Mouse (Mus musculus) midbrain, embryonic 11.5 days (tissue): ENCODE measurements at regions not wholly inside any gene's neighbourhood (a gene's known extent, or its start where the extent isn't known, plus 50 kb on each side); places are given as distances from the start of the nearest gene placed in this dataset.

Experiments
- ATAC-seq: fragments of 200-750 bp; cut with Nextera tagmentation; 2 replicates; pipeline ENCODE4 v1.8.0; 2017; ENCODE audit warnings: moderate TSS enrichment, moderate library complexity; ENCODE audit not compliant: low FRiP score
- DNase-seq: peaks from one replicate; pipeline ENCODE4 v3.0.0; 2015; ENCODE audit warnings: low spot score; ENCODE audit errors: missing footprints
- H3K27ac ChIP-seq: fragments of 300-500 bp; sonication (generic); 2 replicates; pipeline ENCODE4 v1.5.1; 2014; ENCODE audit warnings: low read depth, low read length
- H3K27me3 ChIP-seq: fragments of 300-500 bp; sonication (generic); 2 replicates; pipeline ENCODE4 v1.6.1; 2014; ENCODE audit warnings: mild to moderate bottlenecking, low read length, moderate library complexity, mixed read lengths; ENCODE audit not compliant: control insufficient read depth, insufficient read depth
- H3K36me3 ChIP-seq: fragments of 300-500 bp; sonication (generic); 2 replicates; pipeline ENCODE4 v1.6.1; 2014; ENCODE audit warnings: mild to moderate bottlenecking, low read length, moderate library complexity, mixed read lengths; ENCODE audit not compliant: control insufficient read depth, insufficient read depth
- H3K4me1 ChIP-seq: fragments of 300-500 bp; sonication (generic); 2 replicates; pipeline ENCODE4 v1.6.1; 2014; ENCODE audit warnings: low read length; ENCODE audit not compliant: control insufficient read depth, insufficient read depth
- H3K4me2 ChIP-seq: fragments of 300-500 bp; sonication (generic); 2 replicates; pipeline ENCODE4 v1.6.1; 2014; ENCODE audit warnings: mild to moderate bottlenecking, moderate library complexity
- H3K4me3 ChIP-seq: fragments of 300-500 bp; sonication (generic); 2 replicates; pipeline ENCODE4 v1.5.1; 2014; ENCODE audit warnings: low read depth, low read length
- H3K9ac ChIP-seq: fragments of 300-500 bp; sonication (generic); 2 replicates; pipeline ENCODE4 v1.6.1; 2014; ENCODE audit warnings: low read length
- H3K9me3 ChIP-seq: fragments of 300-500 bp; sonication (generic); 2 replicates; pipeline ENCODE4 v1.6.1; 2016; ENCODE audit warnings: low read length; ENCODE audit not compliant: control insufficient read depth
- WGBS: fragments of 180-500 bp; shearing (Covaris S2); extraction: QIAGEN DNeasy Blood & Tissue Kit; methylation state at CpG from one replicate; pipeline ENCODE4 v1.1.7; 2014; 5-methylcytosine and 5-hydroxymethylcytosine counted together

- Histone ChIP-seq H3K27ac (no peak overlapping the region), H3K4me2 (no peak overlapping the region), H3K4me3 (no peak overlapping the region), H3K36me3 (no peaks in the 10 kb centered on the region), H3K9ac (no peak overlapping the region), H3K4me1 (no peaks in the 10 kb centered on the region), H3K27me3 (no peaks in the 10 kb centered on the region), H3K9me3 (no peaks in the 10 kb centered on the region)
- ATAC-seq (no peak), DNase-seq (no peak)
- 53% methylated on average over 5 of the region's 5 CpGs for whole genome bisulfite sequencing
Measured at GRCm38 (mm10) chr3:129442756-129443155, 89.4 kb upstream of the Elovl6 start.

GRCm38 (mm10) chr3:129444221-129444620 is 87.9 kb upstream of the Elovl6 start:
- Histone ChIP-seq H3K27me3 (no peaks in the 10 kb centered on the region), H3K4me2 (no peak overlapping the region), H3K27ac (no peak overlapping the region), H3K36me3 (no peaks in the 10 kb centered on the region), H3K4me1 (no peaks in the 10 kb centered on the region), H3K4me3 (no peak overlapping the region), H3K9me3 (no peaks in the 10 kb centered on the region), H3K9ac (no peak overlapping the region)
- 94% methylated on average over 3 of the region's 3 CpGs for WGBS
- DNase-seq (no peak), ATAC-seq (no peak)

DNA sequence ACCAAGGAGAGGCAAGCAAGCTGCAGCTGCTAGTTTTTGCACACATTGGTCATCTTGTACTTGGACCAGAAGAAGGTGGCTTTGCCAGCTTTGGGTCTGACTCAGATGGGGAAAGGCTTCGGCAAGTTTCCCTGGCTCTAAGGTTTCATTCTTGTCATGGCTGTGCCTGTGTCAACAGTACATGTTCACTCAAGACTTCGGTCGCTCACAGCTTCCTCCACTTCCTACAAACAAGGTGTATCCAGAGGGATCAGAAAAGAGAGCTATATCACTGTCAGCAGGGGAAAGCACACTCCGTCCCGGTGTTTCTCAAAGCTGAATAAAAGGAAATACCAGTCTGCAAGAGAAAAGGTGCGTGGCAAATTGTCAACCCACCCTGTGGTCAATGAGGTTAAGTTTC is 86.2 kb upstream of the Elovl6 start:
- H3K4me2 ChIP-seq: no peak overlapping the region
- H3K27ac ChIP-seq: no peak overlapping the region
- 93% methylated on average over 6 of the region's 6 CpGs for WGBS
- no peak for DNase-seq
- H3K36me3 ChIP-seq: no peaks in the 10 kb centered on the region
- no peak for ATAC-seq
- H3K9me3 ChIP-seq: no peaks in the 10 kb centered on the region
- H3K9ac ChIP-seq: no peak overlapping the region
- H3K27me3 ChIP-seq: no peaks in the 10 kb centered on the region
- no peaks in the 10 kb centered on the region for H3K4me1 ChIP-seq
- H3K4me3 ChIP-seq: no peak overlapping the region

- no peaks in the 10 kb centered on the region for H3K9me3 ChIP-seq
- H3K9ac ChIP-seq: no peak overlapping the region
- H3K4me2 ChIP-seq: no peak overlapping the region
- WGBS: 83% methylated on average over 4 of the region's 4 CpGs
- H3K27ac ChIP-seq: no peak overlapping the region
- no peaks in the 10 kb centered on the region for H3K36me3 ChIP-seq
- ATAC-seq: no peak
- DNase-seq: no peak
- no peaks in the 10 kb centered on the region for H3K4me1 ChIP-seq
- no peaks in the 10 kb centered on the region for H3K27me3 ChIP-seq
- H3K4me3 ChIP-seq: no peak overlapping the region
Measured at GRCm38 (mm10) chr3:129449928-129450327, 82.2 kb upstream of the Elovl6 start.

GRCm38 (mm10) chr3:129450671-129451070 is 81.5 kb upstream of the Elovl6 start:
- H3K9me3 ChIP-seq: no peaks in the 10 kb centered on the region
- WGBS: 92% methylated on average over 5 of the region's 5 CpGs
- no peak overlapping the region for H3K9ac ChIP-seq
- ATAC-seq (no peak), DNase-seq (no peak)
- no peak overlapping the region for H3K4me2 ChIP-seq
- H3K36me3 ChIP-seq: no peaks in the 10 kb centered on the region
- H3K4me3 ChIP-seq: no peak overlapping the region
- H3K27ac ChIP-seq: no peak overlapping the region
- H3K27me3 ChIP-seq: no peaks in the 10 kb centered on the region
- no peaks in the 10 kb centered on the region for H3K4me1 ChIP-seq

- 84% methylated on average over 5 of the region's 5 CpGs for WGBS
- no peak for DNase-seq
- no peak overlapping the region for H3K9ac ChIP-seq
- no peaks in the 10 kb centered on the region for H3K27me3 ChIP-seq
- H3K4me2 ChIP-seq: no peak overlapping the region
- H3K4me1 ChIP-seq: no peaks in the 10 kb centered on the region
- no peak overlapping the region for H3K4me3 ChIP-seq
- no peaks in the 10 kb centered on the region for H3K36me3 ChIP-seq
- ATAC-seq: no peak
- H3K9me3 ChIP-seq: no peaks in the 10 kb centered on the region
- no peak overlapping the region for H3K27ac ChIP-seq
Measured at GRCm38 (mm10) chr3:129470088-129470487, 62.1 kb upstream of the Elovl6 start.

GRCm38 (mm10) chr3:129471332-129471731 is 60.8 kb upstream of the Elovl6 start:
- no peak overlapping the region for H3K4me3 ChIP-seq
- DNase-seq: no peak
- no peaks in the 10 kb centered on the region for H3K9me3 ChIP-seq
- H3K27me3 ChIP-seq: no peaks in the 10 kb centered on the region
- H3K4me1 ChIP-seq: no peaks in the 10 kb centered on the region
- ATAC-seq: no peak
- H3K4me2 ChIP-seq: no peak overlapping the region
- no peak overlapping the region for H3K27ac ChIP-seq
- 91% methylated on average over 1 of the region's 1 CpGs for WGBS
- no peak overlapping the region for H3K9ac ChIP-seq
- H3K36me3 ChIP-seq: no peaks in the 10 kb centered on the region

GRCm38 (mm10) chr3:129472008-129472407 is 60.1 kb upstream of the Elovl6 start:
- DNase-seq: no peak
- H3K4me2 ChIP-seq: no peak overlapping the region
- no peak overlapping the region for H3K27ac ChIP-seq
- H3K27me3 ChIP-seq: no peaks in the 10 kb centered on the region
- H3K36me3 ChIP-seq: no peaks in the 10 kb centered on the region
- no peak overlapping the region for H3K9ac ChIP-seq
- ATAC-seq: no peak
- 92% methylated on average over 10 of the region's 10 CpGs for WGBS
- H3K4me3 ChIP-seq: no peak overlapping the region
- H3K4me1 ChIP-seq: no peaks in the 10 kb centered on the region
- H3K9me3 ChIP-seq: no peaks in the 10 kb centered on the region

DNA sequence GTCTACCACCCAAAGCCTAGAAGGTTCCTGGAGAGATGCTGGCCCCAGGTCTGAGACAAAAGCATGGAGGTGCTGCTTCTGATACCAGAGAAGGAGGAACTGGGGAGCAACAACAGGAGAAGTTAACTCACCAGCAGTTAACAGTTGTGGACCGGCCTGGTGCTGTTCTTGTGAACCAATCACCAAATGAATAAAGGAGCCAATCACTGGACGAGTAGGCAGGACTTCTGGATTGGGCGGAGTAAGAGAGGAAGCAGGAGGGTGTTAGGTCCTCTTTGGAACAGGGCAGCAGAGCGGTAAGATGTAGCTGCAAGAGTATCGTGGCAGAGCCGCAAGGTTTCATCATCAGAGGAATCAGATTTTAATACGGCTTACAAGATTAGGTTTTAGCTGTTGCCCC is 57.7 kb upstream of the Elovl6 start:
- ATAC-seq (no peak), DNase-seq (no peak)
- 97% methylated on average over 7 of the region's 7 CpGs for WGBS
- no peak overlapping the region for H3K27ac ChIP-seq
- H3K4me3 ChIP-seq: no peak overlapping the region
- H3K9me3 ChIP-seq: no peaks in the 10 kb centered on the region
- H3K4me1 ChIP-seq: no peaks in the 10 kb centered on the region
- no peak overlapping the region for H3K4me2 ChIP-seq
- no peaks in the 10 kb centered on the region for H3K36me3 ChIP-seq
- no peaks in the 10 kb centered on the region for H3K27me3 ChIP-seq
- H3K9ac ChIP-seq: no peak overlapping the region

- no peak overlapping the region for H3K9ac ChIP-seq
- DNase-seq: no peak
- 92% methylated on average over 4 of the region's 4 CpGs for WGBS
Measured at GRCm38 (mm10) chr3:129476250-129476649, 55.9 kb upstream of the Elovl6 start.

More at GRCm38 (mm10) chr3:129476250-129476649, 55.9 kb upstream of the Elovl6 start:
- Histone ChIP-seq H3K4me1 (no peaks in the 10 kb centered on the region), H3K27ac (no peak overlapping the region), H3K9me3 (no peaks in the 10 kb centered on the region), H3K27me3 (no peaks in the 10 kb centered on the region), H3K4me3 (no peak overlapping the region), H3K36me3 (no peaks in the 10 kb centered on the region), H3K4me2 (no peak overlapping the region)
- ATAC-seq: no peak
